Mouse (Mus musculus) erythroid progenitor cell, adult 5-6 weeks (primary cell): ENCODE data around the gene Gm10096. TPM values are rescaled to one million over a fixed set of nuclear protein-coding genes. Genes with fewer than 3 reads are reported as not detected.
"Not testable (repeated sequence)": the region's sequence is repeated elsewhere in the genome, so short reads cannot be mapped to it uniquely, and the experiment has no call there.

Source experiments
- ATAC-seq: replicated peaks from 2 replicates; pipeline ENCODE4 v1.8.0; 2016; ENCODE audit warnings: moderate number of reproducible peaks, mild to moderate bottlenecking, moderate TSS enrichment, inconsistent platforms; ENCODE audit not compliant: poor library complexity, low FRiP score, severe bottlenecking
- total RNA-seq, 2 experiments: library from RNA; stranded (forward) in 1 of 2; stranded (reverse) in 1 of 2; fragments of 150-400 nt in 1 of 2; fragments of 186-747, 209-891 nt in 1 of 2; gene quantifications; 2 replicates each; pipeline versions ENCODE4 v1.2.3 to v1.2.4; 2015 to 2017; ENCODE audit warnings: low replicate concordance in 2 of 2

Gm10096 gene
- total RNA-seq (2015; ENCODE audit: low replicate concordance) (not detected in 2 replicates), total RNA-seq (2017; ENCODE audit: low replicate concordance) (not detected in 2 replicates)

- not testable (repeated sequence) for ATAC-seq
These were observed at the start of gene Gm10096 for GRCm38 (mm10) chrX:28954602-28955001. Gene Gm10096, minus strand, starts transcription at chrX:28954702.
